Mouse (Mus musculus) lung, postnatal 0 days (tissue): ENCODE data around the gene Ptpn23. TPM values are rescaled to one million over a fixed set of nuclear protein-coding genes. Genes with fewer than 3 reads are reported as not detected.
A peak's percentile ranks its signal among the peaks of the same experiment; 100 is the strongest.
"Not testable (repeated sequence)": the region's sequence is repeated elsewhere in the genome, so short reads cannot be mapped to it uniquely, and the experiment has no call there.

Source experiments
- ATAC-seq: fragments of 200-750 bp; cut with Nextera tagmentation; 2 replicates; pipeline ENCODE4 v1.8.0; 2017; ENCODE audit warnings: moderate library complexity
- DNase-seq: peaks from one replicate; pipeline ENCODE4 v3.0.0-alpha.2; 2016; ENCODE audit warnings: low spot score
- H3K27ac ChIP-seq: fragments of 300-500 bp; sonication (generic); 2 replicates; pipeline ENCODE4 v1.5.1; 2014; ENCODE audit warnings: antibody characterized with exemption, mild to moderate bottlenecking, low read length, mixed read lengths
- H3K27me3 ChIP-seq: fragments of 300-500 bp; sonication (generic); replicated peaks from 2 replicates; pipeline ENCODE4 v1.6.1; 2014; ENCODE audit warnings: low read length, mixed read lengths; ENCODE audit not compliant: insufficient read depth
- H3K36me3 ChIP-seq: fragments of 300-500 bp; sonication (generic); 2 replicates; pipeline ENCODE4 v1.6.1; 2014; ENCODE audit warnings: low read length, mixed read lengths; ENCODE audit not compliant: insufficient read depth
- H3K4me1 ChIP-seq: fragments of 300-500 bp; sonication (generic); 2 replicates; pipeline ENCODE4 v1.6.1; 2014; ENCODE audit warnings: antibody characterized with exemption, low read depth, low read length, mixed read lengths; ENCODE audit not compliant: insufficient read depth
- H3K4me2 ChIP-seq: fragments of 300-500 bp; sonication (generic); replicated peaks from 2 replicates; pipeline ENCODE4 v1.6.1; 2014; ENCODE audit warnings: low read depth, mild to moderate bottlenecking, low read length, moderate library complexity, mixed read lengths
- H3K4me3 ChIP-seq: fragments of 300-500 bp; sonication (generic); 2 replicates; pipeline ENCODE4 v1.5.1; 2014; ENCODE audit warnings: low read depth, low read length
- H3K9ac ChIP-seq: fragments of 300-500 bp; sonication (generic); replicated peaks from 2 replicates; pipeline ENCODE4 v1.6.1; 2014; ENCODE audit warnings: low read depth, mild to moderate bottlenecking
- H3K9me3 ChIP-seq: fragments of 300-500 bp; sonication (generic); 2 replicates; pipeline ENCODE4 v1.6.1; 2016; ENCODE audit warnings: low read length, mixed read lengths
- CTCF ChIP-seq: IDR thresholded peaks from 2 replicates; pipeline ENCODE4 v1.5.1; 2016; ENCODE audit warnings: antibody characterized with exemption, mild to moderate bottlenecking
- EP300 ChIP-seq: IDR thresholded peaks from 2 replicates; pipeline ENCODE4 v1.6.1; 2016; ENCODE audit warnings: antibody characterized with exemption, mild to moderate bottlenecking, control low read depth
- WGBS: fragments of 180-500 bp; shearing (Covaris S2); extraction: QIAGEN DNeasy Blood & Tissue Kit; methylation state at CpG from one replicate; pipeline ENCODE4 v1.1.7; 2014; 5-methylcytosine and 5-hydroxymethylcytosine counted together
- polyA plus RNA-seq: library from polyadenylated mRNA; unstranded; fragments of >200 nt; fragmentation: Nextera tagmentation; extraction: Ambion mirVana; gene quantifications from 2 replicates; pipeline ENCODE4 v1.2.1, GENCODE M21; 2015

Gene Ptpn23
- polyA plus RNA-seq, 1 experiment from 2014 or later: 8.8 TPM

DNA sequence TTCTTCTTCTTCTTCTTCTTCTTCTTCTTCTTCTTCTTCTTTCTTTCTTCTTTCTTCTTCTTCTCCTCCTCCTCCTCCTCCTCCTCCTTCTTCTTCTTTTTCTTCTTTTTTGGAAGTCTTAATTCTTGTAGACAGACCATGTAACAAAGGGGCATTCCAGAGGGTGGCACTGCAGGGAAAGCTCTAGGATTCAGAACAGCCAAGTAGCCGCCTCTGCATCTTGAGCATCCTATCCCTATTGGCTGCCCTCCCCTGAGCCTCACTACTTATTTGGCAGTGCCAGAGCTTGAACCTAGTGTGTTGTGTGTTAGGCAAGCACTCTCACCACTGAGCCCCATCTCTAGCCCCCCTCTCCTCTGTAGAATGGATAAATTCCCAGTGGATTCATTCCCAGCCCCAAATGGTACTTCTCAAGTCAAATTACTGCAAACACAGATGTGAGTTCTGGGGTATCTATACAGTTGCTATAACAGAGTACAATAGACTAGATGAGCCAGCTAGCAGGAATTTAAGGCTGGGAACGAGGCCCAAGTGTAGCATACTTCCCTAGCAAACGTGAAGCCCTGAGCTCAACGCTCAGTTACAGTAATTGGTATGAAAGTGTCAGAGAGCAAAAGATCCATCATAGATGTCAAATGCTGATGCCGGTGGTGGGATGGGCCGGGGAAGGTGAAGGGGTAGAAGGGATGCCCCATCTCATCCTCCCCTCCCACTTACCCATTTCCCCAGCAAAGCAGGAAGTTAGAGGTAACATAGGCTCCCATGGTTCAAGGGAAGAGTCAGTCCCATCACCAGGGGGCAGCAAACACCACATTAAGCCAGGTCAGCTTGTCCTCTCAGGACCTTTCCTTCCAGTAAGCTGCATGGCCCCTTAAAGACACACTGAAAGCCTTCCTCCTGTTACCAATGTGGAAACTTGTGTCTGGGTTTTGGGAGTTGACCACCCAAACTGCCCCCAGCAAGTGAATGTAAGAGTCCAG lies 3.2 kb upstream of the Ptpn23 start:
- Histone ChIP-seq H3K9me3 (no peaks in the 10 kb centered on the region), H3K27me3 (no peaks in the 10 kb centered on the region), H3K36me3 (no peaks in the 10 kb centered on the region), H3K4me2 (no peak overlapping the region), H3K4me3 (no peak overlapping the region), H3K4me1 (0 out of 2 replicates have a peak, but pooled peaks cover 8% of the 10 kb centered on the region), H3K9ac (no peak overlapping the region), H3K27ac (no peak overlapping the region)
- peak; percentile 33 for ATAC-seq
- 31% methylated on average over 6 of the region's 6 CpGs for WGBS
- peak; percentile 89 for DNase-seq
- TF ChIP-seq EP300 (no peak), CTCF (peak; percentile 93)

DNA sequence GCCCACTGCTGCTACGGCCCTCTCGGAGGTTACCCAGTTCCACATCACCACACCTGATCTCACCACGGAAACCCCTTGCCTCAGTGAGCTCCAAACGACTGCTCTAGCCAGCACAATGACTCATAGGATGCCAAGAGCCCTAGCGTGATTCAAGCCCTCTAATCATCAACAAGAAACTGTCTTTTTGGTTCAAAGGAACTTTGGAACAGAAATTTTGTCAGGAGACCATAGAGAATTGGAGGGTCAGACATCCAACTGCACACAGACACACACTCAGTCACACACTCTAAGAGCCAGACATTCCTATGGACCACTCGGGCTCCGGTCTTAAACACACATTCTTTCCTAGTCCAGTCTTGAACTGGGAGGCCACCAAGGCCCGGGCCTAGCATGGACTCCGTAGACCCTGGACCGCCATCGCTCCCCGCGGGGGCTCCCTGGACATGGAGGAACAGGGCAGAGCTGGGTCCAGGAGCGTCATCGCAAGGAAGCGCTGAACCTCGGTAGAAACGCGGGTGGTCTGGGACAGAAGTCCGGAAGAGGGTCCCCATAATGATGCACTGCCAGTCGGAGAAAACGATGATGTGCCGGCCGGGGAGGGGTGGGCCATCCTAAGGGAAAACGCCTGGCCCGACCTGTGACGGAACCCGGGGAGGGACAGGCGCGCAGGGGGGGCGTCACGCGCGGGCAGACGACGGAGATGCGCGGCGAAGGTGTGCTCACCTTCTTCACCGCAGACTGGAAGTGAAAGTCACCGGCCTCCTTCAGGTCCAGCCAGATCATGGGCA lies 508 bp downstream of the Ptpn23 start:
- H3K9ac ChIP-seq: peak overlapping the region; percentile 67

DNA sequence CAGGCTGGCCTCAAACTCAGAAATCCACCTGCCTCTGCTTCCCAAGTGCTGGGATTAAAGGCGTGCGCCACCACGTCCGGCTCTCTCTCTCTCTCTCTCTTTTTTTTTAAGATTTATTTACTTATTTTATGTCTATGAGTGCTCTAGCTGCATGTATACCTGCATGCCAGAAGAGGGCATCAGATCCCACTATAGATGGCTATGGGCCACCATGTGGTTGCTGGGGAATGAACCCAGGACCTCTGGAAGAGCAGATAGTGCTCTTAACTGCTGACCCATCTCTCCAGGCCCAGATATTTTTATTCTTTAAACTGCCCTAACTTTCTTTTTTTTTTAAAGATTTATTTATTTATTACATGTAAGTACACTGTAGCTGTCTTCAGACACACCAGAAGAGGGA lies 4.8 kb downstream of the Ptpn23 start:
- not testable (repeated sequence) for H3K27me3 ChIP-seq, H3K36me3 ChIP-seq, H3K9me3 ChIP-seq, H3K9ac ChIP-seq, H3K4me3 ChIP-seq, H3K4me1 ChIP-seq, H3K4me2 ChIP-seq, ATAC-seq, H3K27ac ChIP-seq, DNase-seq
- WGBS: 74% methylated on average over 4 of the region's 4 CpGs
- peak; percentile 33 for TF ChIP-seq CTCF

More for the DNA sequence above, 508 bp downstream of the Ptpn23 start:
- H3K36me3 ChIP-seq: no peaks in the 10 kb centered on the region
- H3K27ac ChIP-seq: peak overlapping the region; percentile 80
- 1% methylated on average over 31 of the region's 41 CpGs for WGBS
- DNase-seq: peak; percentile 56
- no peak for TF ChIP-seq EP300
- TF ChIP-seq CTCF: no peak
- no peaks in the 10 kb centered on the region for H3K9me3 ChIP-seq
- H3K4me1 ChIP-seq: 0 out of 2 replicates have a peak, but pooled peaks cover 6% of the 10 kb centered on the region
- peak overlapping the region; percentile 80 for H3K4me2 ChIP-seq
- H3K4me3 ChIP-seq: peak overlapping the region; percentile 82
- ATAC-seq: peak; percentile 45
- no peaks in the 10 kb centered on the region for H3K27me3 ChIP-seq

DNA sequence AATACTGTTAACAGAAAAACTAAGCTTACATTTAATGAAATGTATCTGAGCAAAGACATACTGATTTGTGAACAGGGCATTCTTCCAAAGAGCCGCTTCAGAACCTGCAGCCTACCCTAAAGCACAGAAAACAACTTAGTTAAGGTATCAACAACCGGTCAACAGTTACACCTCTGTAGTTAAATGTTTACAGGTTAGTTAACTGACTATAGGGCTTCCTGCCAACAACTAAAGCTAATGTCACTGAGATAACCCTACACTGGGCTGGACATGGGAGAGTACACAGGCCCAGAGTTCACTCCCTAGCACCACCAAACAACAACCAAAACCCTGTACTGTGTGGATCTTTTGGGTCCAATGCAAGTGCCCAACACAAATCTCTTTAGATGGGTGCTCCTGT lies 5.3 kb downstream of the Ptpn23 start:
- H3K4me3 ChIP-seq: no peak overlapping the region
- H3K27me3 ChIP-seq: no peaks in the 10 kb centered on the region
- no peak overlapping the region for H3K27ac ChIP-seq
- 98% methylated on average over 2 of the region's 2 CpGs for WGBS
- H3K4me2 ChIP-seq: no peak overlapping the region
- ATAC-seq (no peak), DNase-seq (no peak)
- no peak for TF ChIP-seq EP300
- TF ChIP-seq CTCF: no peak
- H3K9ac ChIP-seq: no peak overlapping the region
- 0 out of 2 replicates have a peak, but pooled peaks cover 6% of the 10 kb centered on the region for H3K4me1 ChIP-seq
- H3K36me3 ChIP-seq: no peaks in the 10 kb centered on the region
- H3K9me3 ChIP-seq: no peaks in the 10 kb centered on the region

DNA sequence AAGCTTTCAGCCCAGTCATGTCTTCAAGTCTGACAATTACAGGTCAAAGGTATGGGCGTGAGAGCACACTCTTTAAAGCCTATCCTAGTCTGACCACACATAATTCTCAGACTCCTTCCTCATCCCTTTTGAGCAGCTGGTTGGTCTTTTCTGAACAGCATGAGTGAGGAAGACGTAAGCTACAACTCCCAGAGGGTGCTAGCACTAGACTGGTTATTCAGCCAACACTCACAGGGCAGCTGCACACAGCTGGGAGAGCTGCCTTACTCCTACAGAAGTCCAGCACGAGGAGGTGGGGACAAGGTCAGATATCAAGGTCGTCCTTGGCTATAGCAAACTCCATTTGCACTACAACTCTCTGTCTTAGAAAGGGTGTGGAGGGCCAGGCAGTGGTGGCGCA lies 7.4 kb downstream of the Ptpn23 start:
- no peak overlapping the region for H3K27ac ChIP-seq
- no peak overlapping the region for H3K4me2 ChIP-seq
- no peaks in the 10 kb centered on the region for H3K27me3 ChIP-seq
- no peaks in the 10 kb centered on the region for H3K36me3 ChIP-seq
- TF ChIP-seq EP300 (no peak), CTCF (no peak)
- ATAC-seq: peak; percentile 67
- H3K4me3 ChIP-seq: no peak overlapping the region
- no peak overlapping the region for H3K9ac ChIP-seq
- no peaks in the 10 kb centered on the region for H3K9me3 ChIP-seq
- 76% methylated on average over 5 of the region's 5 CpGs for WGBS
- DNase-seq: peak; percentile 40
- H3K4me1 ChIP-seq: no peaks in the 10 kb centered on the region

- DNase-seq: no peak
- Histone ChIP-seq H3K4me1 (no peaks in the 10 kb centered on the region), H3K36me3 (peaks cover 35% of the 10 kb centered on the region; the same call in 1 of the 2 replicates), H3K9me3 (no peaks in the 10 kb centered on the region), H3K27me3 (no peaks in the 10 kb centered on the region), H3K4me3 (no peak overlapping the region), H3K4me2 (no peak overlapping the region), H3K27ac (no peak overlapping the region), H3K9ac (no peak overlapping the region)
- ATAC-seq: no peak
- no peak for TF ChIP-seq CTCF
- no peak for TF ChIP-seq EP300
- WGBS: 81% methylated on average over 4 of the region's 4 CpGs
Observed at GRCm38 (mm10) chr9:110393295-110393694, 14.7 kb downstream of the Ptpn23 start.
